Mouse (Mus musculus) kidney, postnatal 10 days (tissue): Measurements from ENCODE around the gene Ptgir.
A peak's percentile ranks its signal among the peaks of the same experiment; 100 is the strongest.

Experiments
- DNase-seq: peaks from one replicate; pipeline ENCODE4 v3.0.0; 2021; ENCODE audit warnings: mixed read lengths

The Ptgir gene

GRCm38 (mm10) chr7:16906281-16906680 lies at the start of gene Ptgir:
Ptgir (plus strand) TSS chr7:16906490.
- DNase-seq, result peak; percentile 80

- peak; percentile 65 for DNase-seq
Observed at GRCm38 (mm10) chr7:16858336-16858735, 48.0 kb upstream of the Ptgir start.

- DNase-seq, result peak; percentile 74
Observed at GRCm38 (mm10) chr7:16859902-16860651, 46.2 kb upstream of the Ptgir start.

GRCm38 (mm10) chr7:16867488-16867887 lies 38.8 kb upstream of the Ptgir start:
- no peak for DNase-seq

GRCm38 (mm10) chr7:16869497-16869896 lies 36.8 kb upstream of the Ptgir start:
- peak; percentile 68 for DNase-seq

- no peak for DNase-seq
Observed at GRCm38 (mm10) chr7:16871600-16871999, 34.7 kb upstream of the Ptgir start.

- no peak for DNase-seq
Observed at GRCm38 (mm10) chr7:16872478-16872877, 33.8 kb upstream of the Ptgir start.

GRCm38 (mm10) chr7:16873392-16873791 lies 32.9 kb upstream of the Ptgir start:
- no peak for DNase-seq

GRCm38 (mm10) chr7:16874190-16874589 lies 32.1 kb upstream of the Ptgir start:
- peak; percentile 85 for DNase-seq

- peak; percentile 100 for DNase-seq
Observed at GRCm38 (mm10) chr7:16874756-16875309, 31.5 kb upstream of the Ptgir start.

- no peak for DNase-seq
Observed at GRCm38 (mm10) chr7:16875310-16875325, 31.2 kb upstream of the Ptgir start, which contains the start of gene Dact3. Dact3 (plus strand) TSS chr7:16875317.

- no peak for DNase-seq
Observed at GRCm38 (mm10) chr7:16875326-16875725, 31.0 kb upstream of the Ptgir start.

GRCm38 (mm10) chr7:16876006-16876405 lies 30.3 kb upstream of the Ptgir start:
- no peak for DNase-seq

GRCm38 (mm10) chr7:16876608-16877007 lies 29.7 kb upstream of the Ptgir start:
- peak; percentile 73 for DNase-seq

GRCm38 (mm10) chr7:16877717-16878116 lies 28.6 kb upstream of the Ptgir start:
- no peak for DNase-seq

GRCm38 (mm10) chr7:16879796-16880547 lies 26.3 kb upstream of the Ptgir start:
- peak; percentile 73 for DNase-seq

GRCm38 (mm10) chr7:16880615-16881014 lies 25.7 kb upstream of the Ptgir start:
- no peak for DNase-seq

- DNase-seq, result no peak
Observed at GRCm38 (mm10) chr7:16883162-16883561, 23.1 kb upstream of the Ptgir start.

GRCm38 (mm10) chr7:16884334-16884733 lies 22.0 kb upstream of the Ptgir start:
- DNase-seq, result no peak

- DNase-seq, result no peak
Observed at GRCm38 (mm10) chr7:16885271-16885776, 21.0 kb upstream of the Ptgir start.

- no peak for DNase-seq
Observed at GRCm38 (mm10) chr7:16885905-16886304, 20.4 kb upstream of the Ptgir start.

GRCm38 (mm10) chr7:16890536-16890935 lies 15.8 kb upstream of the Ptgir start:
- DNase-seq, result peak; percentile 73

- peak; percentile 92 for DNase-seq
Observed at GRCm38 (mm10) chr7:16890944-16891343, 15.3 kb upstream of the Ptgir start.

GRCm38 (mm10) chr7:16891641-16892351 lies 14.5 kb upstream of the Ptgir start, which contains the start of gene Gng8:
Gng8 (plus strand) TSS chr7:16891786.
- DNase-seq, result peak; percentile 94
